Mouse (Mus musculus) cerebellum, adult 2 months (tissue): ENCODE results near the gene Msrb2.

Experiments
- CTCF ChIP-seq: fragments of 200-500 bp; IDR thresholded peaks from 2 replicates; pipeline ENCODE4 v1.5.1; 2011; ENCODE audit warnings: low read depth, mild to moderate bottlenecking, control low read depth, low read length, moderate library complexity, borderline replicate concordance; ENCODE audit not compliant: insufficient read depth
- POLR2A ChIP-seq: fragments of 200-500 bp; IDR thresholded peaks from 2 replicates; pipeline ENCODE4 v1.6.1; 2011; ENCODE audit warnings: low read length, control low read depth, borderline replicate concordance; ENCODE audit not compliant: insufficient read depth

- TF ChIP-seq CTCF (no peak), POLR2A (no peak)
Measured at GRCm38 (mm10) chr2:19343901-19344635, 27.2 kb upstream of the Msrb2 start.
